Mouse (Mus musculus): ENCODE data around the gene Slc25a13.
"Not testable (repeated sequence)": the region's sequence is repeated elsewhere in the genome, so short reads cannot be mapped to it uniquely, and the experiment has no call there.

Gene Slc25a13

DNA sequence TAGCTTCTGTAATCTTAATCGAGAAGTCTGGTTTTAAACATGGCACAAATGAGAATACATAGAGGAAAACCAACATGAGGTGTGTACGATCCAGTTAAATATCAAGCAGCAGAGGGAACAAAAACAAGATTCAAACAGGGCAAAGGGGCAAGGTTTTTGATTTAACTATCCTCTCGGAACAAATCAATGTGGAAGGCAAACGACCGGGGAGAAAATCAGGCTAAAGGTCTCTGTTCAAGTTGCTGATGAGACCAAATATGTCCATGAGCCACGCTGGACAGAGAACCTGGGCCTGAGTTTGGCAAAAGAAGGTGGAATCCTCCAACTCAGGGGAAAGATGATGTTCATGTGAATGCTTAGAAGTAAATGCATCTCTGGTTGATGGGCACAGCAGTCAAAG is 14.5 kb downstream of the Slc25a13 start:
- DNase-seq (ENCODE audit: low read depth) = no peak

DNA sequence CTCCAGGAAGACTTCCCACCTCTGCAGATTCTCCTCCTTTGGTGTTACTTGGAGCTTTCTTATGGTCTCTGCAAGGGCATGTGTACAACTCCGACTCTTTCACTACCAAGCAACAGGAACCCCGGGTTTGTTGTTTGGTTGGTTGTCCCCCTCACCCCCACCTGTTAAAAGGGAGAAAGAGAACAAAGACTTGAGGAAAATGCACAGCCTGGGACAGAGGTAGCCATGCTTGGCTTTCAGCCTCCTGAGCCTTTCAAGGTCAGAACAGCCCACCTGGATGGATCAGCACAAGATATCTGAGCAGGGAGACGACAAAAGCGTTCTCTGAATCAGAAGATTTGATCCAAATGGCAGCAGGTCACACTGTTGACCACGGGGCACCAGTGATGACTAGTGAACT is 15.0 kb downstream of the Slc25a13 start:
- no peak for DNase-seq (ENCODE audit: low read depth)

DNA sequence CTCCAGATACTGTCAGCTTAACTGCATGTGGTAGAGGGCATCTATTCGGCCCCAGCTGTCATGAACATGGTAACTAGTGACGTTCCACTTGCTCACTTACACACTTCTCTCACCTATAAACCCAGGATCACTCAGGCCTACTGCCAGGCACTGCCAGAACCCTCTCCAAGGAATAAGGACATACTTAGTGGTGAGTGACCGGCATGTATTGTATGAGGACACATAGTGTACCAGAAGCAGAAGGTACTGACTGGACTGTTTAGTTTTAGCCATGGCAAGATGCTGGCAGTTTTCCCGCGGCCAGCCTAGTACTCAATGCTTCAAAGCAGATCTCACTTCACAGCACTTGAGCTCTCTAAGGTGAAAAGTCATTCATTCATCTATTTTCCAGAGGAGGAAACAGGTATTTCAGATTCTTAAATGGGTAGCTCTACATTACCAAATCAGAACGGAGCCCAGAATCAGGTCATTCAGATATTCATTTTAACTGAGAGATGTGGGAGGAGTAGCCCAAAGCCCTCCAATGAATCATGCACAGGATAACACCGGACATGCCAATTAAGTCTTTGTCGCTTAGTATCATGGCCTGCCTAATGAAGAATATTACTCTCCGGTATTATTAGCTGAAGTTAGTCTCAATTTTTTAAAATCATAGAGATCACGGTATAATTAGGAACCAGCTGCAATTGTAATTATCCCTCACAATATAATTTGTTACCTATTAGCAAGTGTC is 17.7 kb downstream of the Slc25a13 start:
- DNase-seq (ENCODE audit: low read depth) = no peak

DNA sequence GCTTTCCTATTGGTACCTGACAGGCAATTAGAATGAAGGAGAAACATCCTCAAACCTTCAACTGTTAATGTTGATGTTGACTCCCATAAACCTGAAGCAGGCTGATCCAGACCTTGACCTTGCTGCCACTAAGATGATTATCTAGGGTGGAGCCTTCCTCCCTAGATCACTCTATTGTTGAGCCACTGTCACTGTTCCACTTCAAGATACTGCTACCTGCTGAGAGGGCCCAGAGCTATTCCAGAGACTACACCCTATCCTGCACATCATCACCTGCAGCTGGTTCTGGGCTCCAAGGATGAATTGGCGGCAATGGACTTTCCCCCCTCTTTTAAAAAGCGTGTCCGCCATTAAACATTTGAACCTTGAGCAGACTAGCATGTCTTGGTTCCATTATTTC is 18.9 kb downstream of the Slc25a13 start:
- not testable (repeated sequence) for DNase-seq (ENCODE audit: low read depth)

DNA sequence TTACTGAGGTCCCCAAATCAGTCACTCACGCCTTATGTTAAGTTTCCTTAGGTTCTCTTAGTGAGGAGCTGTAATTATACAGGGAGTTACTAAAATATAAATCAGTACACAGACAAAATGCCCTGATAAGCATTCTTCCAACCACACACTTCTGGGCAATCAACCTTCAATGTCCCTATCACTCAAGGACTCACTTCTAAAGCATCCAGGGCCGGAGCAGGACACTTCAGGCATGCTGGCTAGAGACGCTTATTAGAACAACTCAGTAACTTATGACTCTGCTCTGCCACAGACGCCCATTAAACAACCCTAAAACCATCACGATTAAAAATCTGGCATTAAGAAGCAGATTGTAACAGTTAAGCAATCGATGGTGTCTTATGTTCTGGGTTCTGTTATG is 19.6 kb downstream of the Slc25a13 start:
- DNase-seq (ENCODE audit: low read depth) = no peak

DNA sequence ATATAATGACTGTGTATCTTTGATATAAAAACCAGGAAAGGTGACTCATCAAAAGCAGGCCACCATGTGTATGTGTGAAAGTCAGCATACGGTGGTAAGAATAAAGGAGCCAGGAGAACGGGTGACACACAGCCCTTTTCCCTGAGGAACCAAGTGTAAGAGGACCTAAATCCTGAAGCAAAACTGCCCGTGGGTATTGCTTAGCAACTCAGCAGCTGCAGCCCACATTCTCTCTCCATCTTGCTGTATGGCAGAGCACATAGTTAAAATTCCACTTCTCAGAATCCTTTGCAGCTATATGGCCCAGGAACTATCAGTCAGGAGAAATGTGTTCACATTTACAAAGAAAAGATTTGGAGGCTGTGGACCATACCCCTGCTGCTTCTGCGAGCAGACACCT is 20.4 kb downstream of the Slc25a13 start:
- DNase-seq (ENCODE audit: low read depth) = no peak

DNA sequence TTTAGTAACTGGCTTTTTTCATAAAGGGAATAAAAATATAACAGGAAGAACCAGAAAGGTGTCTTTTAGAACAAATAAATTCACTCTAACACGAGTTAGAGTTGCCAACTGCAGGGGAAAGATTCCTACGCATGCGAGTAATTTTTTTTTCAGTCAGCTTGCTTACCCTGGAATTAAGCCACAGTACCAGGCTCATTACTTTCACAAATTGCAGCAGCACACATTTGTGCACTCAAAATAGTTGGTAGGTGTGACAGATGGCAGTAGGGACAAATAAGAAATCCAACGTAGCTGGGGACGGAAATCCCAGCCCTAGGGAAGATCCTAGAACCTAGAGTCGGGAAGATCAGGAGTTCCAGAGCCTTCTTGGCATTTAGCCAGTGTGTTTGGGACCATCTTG is 22.1 kb downstream of the Slc25a13 start:
- no peak for DNase-seq (ENCODE audit: low read depth)

DNA sequence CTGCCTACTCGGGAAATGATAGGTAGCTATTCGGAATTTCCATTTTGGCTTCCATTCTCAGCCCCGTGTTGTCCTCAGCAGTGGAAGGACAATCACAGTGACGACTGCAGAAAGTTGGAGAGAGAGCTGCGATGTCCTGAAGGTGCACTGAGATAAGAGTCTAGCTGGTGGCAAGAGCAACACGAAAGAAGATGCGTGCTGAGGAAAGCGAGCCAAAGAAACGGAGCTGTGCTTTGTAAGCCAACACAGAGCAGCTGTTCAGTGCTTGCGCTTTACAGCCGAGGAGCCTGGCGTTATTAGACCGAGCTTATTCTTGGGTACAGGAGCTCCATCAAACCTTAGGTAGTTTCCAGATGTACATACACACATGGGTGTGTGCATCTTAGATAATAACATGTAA is 23.1 kb downstream of the Slc25a13 start:
- DNase-seq (ENCODE audit: low read depth) = no peak

DNA sequence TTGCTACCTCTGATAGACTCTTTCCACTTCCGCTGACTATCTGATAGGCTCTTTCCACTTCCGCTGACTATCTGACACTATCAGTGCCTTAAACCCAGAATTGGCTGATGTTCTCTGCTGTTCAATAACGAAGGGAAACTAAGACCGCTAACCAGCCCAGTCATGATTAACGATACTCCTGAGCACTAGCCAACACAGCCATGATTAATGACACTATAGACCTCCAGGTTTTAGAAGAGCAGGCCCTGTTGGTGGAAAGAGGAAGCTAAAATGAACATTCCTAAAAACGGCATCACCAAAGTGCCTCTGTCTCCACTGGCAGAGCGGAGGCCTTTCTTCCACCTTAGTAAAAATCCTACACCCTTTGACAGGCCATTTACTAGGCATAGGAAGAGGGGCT is 24.6 kb downstream of the Slc25a13 start:
- no peak for DNase-seq (ENCODE audit: low read depth)

DNA sequence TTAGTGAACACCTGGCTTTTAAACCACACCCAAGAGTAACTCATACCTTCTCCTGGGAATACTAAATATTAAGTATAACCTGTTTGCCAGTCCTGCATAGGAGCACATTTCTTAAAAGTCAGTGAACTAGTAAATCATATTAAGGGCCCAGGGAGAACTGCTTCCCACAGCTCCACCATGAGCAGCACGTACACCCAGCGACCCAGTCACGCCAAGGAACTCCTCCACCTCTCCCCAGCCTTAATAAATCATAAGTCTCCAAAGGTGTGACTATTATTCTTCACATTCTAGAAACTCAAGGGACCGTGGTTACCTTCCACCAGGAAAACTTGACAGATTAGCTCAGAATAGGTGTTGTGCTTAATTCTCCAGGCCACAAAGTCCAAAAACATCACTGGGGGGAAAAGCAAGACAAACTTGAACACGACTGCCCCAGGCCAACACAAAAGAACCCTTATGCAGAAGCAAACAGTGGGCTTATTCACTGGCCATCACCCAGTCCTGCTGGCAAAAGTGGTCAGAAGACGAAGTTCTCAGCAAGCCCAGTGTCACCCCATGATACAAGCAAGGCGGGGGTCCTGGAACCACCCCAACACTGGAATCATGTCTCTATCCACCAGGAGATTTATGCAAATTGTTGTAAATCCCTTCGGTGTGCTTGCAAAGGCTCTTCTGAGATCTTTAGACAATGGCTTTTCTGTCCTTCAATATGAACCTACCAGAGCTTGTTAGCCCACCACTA is 25.2 kb downstream of the Slc25a13 start:
- no peak for DNase-seq (ENCODE audit: low read depth)

DNA sequence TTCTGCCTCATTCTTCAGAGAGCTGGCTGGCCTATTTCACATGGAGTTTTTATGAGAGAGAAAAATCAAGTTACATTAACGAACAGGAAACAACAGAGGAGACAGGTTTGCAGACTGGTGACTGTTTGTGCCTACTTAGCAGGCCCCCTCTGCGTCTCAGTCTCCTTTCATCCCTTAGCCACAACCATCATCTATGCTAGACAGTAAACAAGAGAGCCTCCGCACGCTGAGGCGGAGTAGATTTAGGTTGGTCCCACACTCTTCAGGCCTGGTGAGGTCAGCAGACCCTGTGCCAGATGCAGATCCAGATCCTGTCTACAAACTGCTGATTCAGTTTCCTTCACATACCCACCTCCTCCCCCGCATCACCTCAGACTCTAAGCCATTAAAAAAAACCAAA is 28.0 kb downstream of the Slc25a13 start:
- no peak for DNase-seq (ENCODE audit: low read depth)

DNA sequence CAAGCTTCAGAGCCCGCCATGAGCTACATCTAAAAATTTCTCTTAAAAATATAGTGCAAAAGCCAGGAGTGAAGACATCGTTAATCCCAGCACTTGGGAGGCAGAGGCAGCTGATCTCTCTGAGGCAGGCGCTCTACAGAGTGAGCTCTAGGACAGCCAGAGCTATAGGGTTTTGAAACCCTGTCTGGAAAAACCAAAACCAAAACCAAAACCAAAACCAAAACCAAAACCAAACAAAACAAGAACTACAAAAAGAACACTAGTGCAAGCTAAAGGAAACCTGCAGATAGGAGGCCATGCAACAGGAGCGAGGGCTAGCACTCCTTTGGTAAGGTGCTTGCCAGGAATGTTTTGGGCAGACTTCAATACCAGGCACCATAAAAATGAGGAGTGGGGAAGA is 30.5 kb downstream of the Slc25a13 start:
- no peak for DNase-seq (ENCODE audit: low read depth)

DNA sequence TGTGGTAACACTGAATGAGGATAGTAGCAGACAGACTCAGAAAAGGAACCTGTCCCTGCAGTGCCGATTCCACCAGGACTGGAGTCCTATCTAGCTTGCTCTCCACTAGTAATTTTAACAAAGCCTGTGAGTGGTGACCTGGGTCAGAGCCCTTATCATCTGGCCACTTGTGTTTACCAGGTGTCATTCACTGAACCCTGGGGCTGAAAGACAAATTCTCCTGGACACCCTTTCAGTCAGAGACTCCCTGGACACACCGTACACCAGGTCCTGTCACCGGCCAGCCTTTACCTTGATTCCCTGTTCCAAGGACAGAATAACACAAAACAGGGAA is 31.3 kb downstream of the Slc25a13 start:
- DNase-seq (ENCODE audit: low read depth) = no peak

DNA sequence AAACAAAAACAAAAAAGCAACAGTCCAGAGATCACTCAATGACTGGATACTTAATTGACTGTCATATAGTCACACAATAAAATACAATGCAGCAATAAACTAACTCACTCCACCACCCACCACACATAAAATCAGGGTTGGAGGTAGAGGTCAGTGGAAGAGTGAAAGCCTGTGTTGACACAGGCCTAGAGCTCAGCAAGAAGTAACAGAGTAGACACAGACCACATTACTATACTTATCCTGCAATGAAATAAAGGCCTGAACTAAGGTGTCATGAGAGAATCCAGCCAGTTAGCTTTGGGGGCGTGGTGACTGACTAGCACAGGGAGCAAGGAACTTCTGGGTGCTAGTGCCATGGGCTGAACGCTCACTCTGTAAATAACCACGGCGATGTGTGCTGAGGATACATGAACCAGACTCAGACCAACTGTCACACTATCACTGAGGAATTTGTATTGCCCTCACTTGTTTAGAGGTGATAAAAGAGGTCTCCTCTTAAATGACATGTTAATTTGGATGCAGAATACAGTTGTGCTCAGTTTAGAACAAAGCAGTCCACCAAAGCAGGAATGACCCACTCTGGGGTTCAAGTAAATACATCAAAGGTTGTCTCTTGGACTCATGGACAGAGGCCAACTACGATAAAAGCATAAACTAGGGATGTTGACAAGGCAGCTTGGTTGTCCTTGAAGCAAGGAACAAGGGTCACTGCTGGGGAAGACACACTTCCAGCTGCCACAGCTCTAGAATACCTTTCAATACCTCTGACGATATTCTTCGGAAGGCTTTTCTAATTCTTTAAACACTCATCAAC is 31.8 kb downstream of the Slc25a13 start:
- no peak for DNase-seq (ENCODE audit: low read depth)

DNA sequence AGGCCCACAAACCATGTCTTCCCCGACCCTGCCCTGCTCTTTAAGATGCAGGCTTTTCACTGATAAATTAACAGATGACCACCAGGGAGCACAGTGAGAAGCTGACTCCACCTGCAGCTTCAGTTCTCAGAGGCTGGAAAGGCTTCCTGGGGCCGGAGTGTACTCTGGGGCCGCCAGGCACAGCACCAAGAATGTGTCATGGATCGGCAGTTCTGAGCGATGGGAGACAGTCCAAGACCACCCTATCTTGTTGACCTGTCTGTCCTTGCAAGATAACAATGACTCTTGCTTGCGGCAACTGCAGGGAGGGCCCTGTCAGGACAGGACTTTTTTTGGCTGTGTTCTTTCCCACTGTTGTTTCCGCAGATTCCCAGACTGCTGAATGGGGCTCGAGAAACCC is 33.4 kb downstream of the Slc25a13 start:
- DNase-seq (ENCODE audit: low read depth) = no peak

DNA sequence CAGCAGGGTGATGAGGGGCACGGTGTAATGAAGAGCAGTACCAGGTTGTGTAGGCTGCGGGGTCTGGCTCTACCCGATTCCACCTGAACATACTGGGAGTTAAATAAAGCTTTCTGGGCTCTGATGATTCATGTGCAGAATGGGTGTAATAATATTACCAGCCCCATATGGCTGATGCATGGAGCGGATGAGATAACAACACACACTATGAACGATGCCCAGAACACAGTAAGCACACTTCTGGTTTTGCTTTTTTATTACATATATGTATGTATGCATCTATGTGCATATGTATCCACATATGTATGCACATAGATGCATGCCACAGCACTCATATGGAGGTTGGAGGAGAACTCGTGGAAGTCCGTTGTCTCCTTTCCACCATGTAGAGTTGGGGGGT is 34.8 kb downstream of the Slc25a13 start:
- no peak for DNase-seq (ENCODE audit: low read depth)

DNA sequence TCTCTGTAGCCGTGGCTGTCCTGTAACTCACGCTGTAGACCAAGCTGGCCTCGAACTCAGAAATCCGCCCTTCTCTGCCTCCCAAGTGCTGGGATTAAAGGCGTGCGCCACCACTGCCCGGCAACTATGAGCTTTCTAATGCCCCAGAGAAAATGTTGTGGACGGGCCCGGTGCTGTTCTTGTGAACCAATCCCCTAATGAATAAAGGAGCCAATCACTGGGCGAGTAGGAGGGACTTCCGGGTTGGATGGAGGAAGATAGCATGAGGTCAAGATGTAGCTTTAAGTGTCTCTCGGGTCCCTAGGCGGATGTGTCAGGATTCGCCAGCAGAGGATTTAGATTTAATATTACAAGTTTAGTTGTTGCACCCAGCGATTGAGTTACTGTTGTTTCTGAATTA is 38.6 kb downstream of the Slc25a13 start:
- DNase-seq (ENCODE audit: low read depth) = not testable (repeated sequence)

DNA sequence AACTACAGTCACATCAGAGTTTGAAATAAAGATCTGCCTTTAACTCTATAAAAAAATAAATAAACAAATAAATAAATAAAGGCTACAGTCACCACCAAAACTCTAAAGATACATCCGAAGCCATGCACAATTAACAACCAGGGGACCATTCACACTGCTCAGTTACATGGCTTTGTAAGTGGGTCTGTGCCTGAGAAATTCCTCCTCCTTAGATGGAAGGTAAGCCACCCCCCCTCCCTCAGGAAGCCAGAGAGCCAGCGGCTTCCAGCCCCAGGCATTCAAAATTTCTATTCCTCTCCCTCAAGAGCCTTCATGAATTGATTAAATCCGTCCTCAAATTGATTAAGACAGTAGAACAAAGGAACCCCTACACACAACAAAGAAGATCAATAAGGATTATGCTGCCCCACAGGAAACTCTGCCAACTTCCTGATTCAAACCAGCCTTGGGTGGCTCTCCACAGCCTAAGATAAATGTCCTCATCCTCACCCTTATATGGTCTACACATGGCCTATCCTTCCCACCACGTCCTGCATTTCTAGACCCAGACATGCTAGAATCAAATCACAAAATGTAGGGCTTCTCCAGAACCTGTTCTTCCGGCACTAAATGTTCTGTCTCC is 41.5 kb downstream of the Slc25a13 start:
- DNase-seq (ENCODE audit: low read depth) = no peak

DNA sequence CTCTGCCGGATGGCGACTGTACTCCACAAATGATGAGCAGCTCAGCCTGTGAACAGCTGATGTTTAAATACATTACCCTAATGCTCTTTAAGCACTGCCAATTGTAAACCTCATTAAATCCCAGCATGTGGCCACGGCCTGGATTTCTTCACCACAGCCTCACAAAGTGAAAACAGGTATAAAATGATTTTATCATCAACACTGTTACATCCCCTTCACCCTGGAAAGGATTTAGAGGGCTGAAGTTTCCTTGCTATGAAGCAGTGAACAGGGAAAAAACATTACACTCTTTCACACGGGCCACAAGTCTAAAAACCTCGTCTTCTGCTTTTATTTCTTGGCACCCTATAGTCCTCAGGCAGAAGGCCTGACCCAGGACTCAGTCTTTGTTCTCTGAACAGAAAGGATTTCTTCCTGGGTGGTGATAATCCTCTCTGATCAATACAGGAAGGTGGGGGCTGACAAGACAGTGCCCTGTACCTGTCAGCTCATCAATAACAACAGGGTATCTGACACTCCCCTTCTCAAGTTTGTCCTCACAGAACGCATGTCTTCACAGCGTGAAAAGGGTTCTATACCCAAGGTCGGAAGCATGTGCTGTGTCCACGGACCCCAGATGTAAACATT is 42.9 kb downstream of the Slc25a13 start:
- DNase-seq (ENCODE audit: low read depth) = no peak

DNA sequence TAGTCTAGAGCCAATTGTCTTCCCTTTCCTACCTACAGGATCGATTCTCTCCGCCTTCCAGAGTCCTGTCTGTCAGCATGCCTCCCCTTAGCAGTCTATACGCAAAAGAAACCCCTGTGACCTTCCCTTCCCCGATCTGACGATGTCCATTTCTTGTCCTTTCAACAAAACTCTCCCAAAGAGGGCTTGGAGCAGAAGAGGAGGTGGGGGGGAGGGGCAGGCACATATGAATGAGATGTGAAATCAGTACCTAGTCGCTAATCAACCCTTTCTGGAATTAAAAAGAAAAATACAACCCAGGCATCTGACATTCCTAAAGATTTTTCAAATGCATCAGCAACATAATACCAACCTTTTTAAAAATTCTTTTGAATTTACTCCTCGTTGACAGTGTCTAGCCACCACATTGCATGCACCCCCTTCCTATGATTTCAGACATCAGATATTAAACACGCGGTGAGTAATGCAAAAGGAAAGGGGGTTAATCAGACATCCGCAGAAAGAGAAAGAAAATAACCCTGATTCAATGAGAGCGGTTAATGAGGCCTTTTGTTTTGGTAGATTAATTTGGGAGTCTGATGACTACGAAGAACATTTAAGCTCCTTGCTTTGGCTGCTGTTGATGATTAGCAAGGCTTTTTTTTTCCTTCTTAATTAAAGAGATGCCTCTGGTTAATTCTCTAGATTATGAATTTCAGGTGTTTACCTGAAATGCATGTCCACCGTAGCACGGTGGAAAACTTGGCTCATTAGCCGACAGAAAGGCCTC is 43.6 kb downstream of the Slc25a13 start:
- no peak for DNase-seq (ENCODE audit: low read depth)

DNA sequence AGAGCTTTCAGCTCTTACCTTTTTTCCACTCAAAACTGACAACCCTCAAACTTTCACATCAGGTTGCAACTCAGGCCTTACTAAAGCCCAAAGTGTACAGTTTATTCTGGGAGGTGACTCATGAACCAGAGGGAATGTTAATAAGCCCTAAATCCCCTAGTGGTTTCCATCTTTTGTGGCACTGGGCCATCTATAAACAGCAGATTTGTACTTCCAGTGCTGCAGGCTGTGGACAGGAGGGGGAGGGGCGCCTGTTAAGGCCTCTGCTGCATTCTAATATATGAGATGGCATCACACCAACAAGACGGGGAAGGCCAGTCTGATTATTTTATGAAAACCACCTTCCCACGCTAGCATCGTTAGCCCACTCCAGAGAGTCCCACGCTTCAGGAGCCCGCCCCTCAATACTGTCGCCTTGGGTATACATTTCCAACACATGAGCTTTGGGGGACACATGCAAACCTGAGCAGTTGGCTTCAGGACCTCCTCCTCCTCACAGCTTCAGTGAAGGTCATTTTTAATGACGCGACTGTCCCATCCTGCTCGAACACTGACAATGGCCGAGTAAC is 48.3 kb downstream of the Slc25a13 start:
- DNase-seq (ENCODE audit: low read depth) = no peak

All from naive thymus-derived CD4-positive, alpha-beta T cell, adult 2 months (primary cell).